Mouse (Mus musculus): ENCODE measurements around the gene Zfp420. TPM values are rescaled to one million over a fixed set of nuclear protein-coding genes. Genes with fewer than 3 reads are reported as not detected.

The Zfp420 gene
- polyA plus RNA-seq (2014; fragmentation: Illumina TruSeq; extraction: RNeasy Lipid Tissue Mini Kit (QIAGEN cat#74804)): 26.2 TPM

GRCm38 (mm10) chr7:29859532-29860517, at the start of gene Zfp420:
Zfp420 (plus strand) TSS chr7:29859979.

DNA sequence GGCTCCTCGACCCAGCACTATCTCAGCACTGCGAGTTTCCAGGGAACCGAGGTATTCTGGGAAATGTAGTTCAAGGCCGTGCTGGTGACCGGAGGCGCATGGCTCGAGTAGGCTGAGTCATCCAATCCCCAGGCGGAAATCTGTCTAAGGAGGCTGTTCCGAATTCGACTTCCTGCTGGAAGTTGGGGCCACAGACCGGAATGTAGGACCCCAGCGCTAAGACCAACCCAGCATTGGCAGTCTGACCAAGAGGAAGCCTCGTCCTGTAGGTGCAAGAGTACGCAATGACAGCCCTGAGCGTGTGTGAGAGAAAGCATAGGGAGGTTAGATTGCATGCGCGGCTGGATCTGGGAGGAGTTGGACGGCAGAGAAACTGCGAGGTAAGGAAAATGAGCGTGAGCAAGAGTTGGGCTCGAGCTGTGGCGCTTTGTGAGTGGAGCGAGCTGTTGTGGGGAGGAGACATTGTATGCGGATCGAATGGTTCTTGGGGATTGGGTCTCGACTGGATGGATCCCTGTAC, 43.8 kb upstream of the Zfp420 start, which contains the start of gene Zfp790:
Gene Zfp790 (plus strand): TSS at position 205 of the 520 bp plus-strand sequence.

GRCm38 (mm10) chr7:29853219-29853842, 6.4 kb upstream of the Zfp420 start, which contains the start of gene Zfp940:
Zfp940 (minus strand) TSS chr7:29853669.

DNA sequence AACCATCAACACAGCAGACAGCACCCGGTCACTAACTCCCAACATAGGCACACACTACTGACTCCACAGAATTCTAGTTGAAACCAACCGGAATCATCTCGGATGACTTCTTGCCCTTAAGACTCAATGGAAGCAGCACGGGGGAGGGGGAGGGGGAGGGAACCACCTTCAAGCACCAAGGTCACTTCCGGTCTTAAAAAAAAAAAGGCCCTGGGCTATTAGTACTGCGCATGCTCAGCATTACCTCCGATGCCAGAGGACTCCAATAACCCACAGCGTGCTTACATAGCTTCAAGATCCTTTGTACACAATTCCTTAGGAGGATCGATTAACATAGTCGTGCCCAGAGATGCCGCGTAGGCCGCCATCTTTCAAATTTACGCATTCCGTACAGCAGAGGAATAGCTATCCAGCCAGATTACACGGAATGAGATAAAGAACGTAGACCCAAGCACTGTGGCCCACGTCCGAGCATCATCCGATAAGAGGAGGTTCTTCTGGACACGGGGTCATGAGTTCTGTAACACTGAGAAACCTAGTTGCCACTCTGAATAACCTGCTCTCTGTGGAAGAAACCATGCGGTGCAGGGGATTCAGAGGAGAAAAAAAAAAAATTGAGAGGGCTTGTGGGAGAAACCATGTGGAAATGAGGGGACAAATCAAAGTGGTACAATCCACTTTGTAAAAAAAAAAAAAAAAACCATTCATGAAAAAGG, 46.3 kb downstream of the Zfp420 start, which contains the start of gene Zfp27:
Gene Zfp27 (minus strand): TSS at position 607 of the 716 bp plus-strand sequence.

GRCm38 (mm10) chr7:29908130-29908950, 48.6 kb downstream of the Zfp420 start, which contains the start of gene Zfp383:
Zfp383 (plus strand) TSS chr7:29908223.

Other genes starting within 250 kb of the Zfp420 start
- not detected for gene Catsperg2, start 132.9 kb upstream of the Zfp420 start, polyA plus RNA-seq (2014; fragmentation: Illumina TruSeq; extraction: RNeasy Lipid Tissue Mini Kit (QIAGEN cat#74804))
- gene Zfp84, start 91.4 kb upstream of the Zfp420 start, polyA plus RNA-seq (2014; fragmentation: Illumina TruSeq; extraction: RNeasy Lipid Tissue Mini Kit (QIAGEN cat#74804)): 19.2 TPM
- gene Zfp30, start 76.0 kb upstream of the Zfp420 start, polyA plus RNA-seq (2014; fragmentation: Illumina TruSeq; extraction: RNeasy Lipid Tissue Mini Kit (QIAGEN cat#74804)): 7.0 TPM
- 17.4 TPM for gene Zfp790, start 43.9 kb upstream of the Zfp420 start, polyA plus RNA-seq (2014; fragmentation: Illumina TruSeq; extraction: RNeasy Lipid Tissue Mini Kit (QIAGEN cat#74804))
- gene Zfp940, start 6.3 kb upstream of the Zfp420 start, polyA plus RNA-seq (2014; fragmentation: Illumina TruSeq; extraction: RNeasy Lipid Tissue Mini Kit (QIAGEN cat#74804)): 7.5 TPM
- gene Zfp27, start 46.6 kb downstream of the Zfp420 start, polyA plus RNA-seq (2014; fragmentation: Illumina TruSeq; extraction: RNeasy Lipid Tissue Mini Kit (QIAGEN cat#74804)): 7.4 TPM
- gene Zfp383, start 48.2 kb downstream of the Zfp420 start, polyA plus RNA-seq (2014; fragmentation: Illumina TruSeq; extraction: RNeasy Lipid Tissue Mini Kit (QIAGEN cat#74804)): 32.3 TPM
- 25.3 TPM for gene Zfp74, start 94.1 kb downstream of the Zfp420 start, polyA plus RNA-seq (2014; fragmentation: Illumina TruSeq; extraction: RNeasy Lipid Tissue Mini Kit (QIAGEN cat#74804))
- 11.6 TPM for gene Zfp568, start 124.0 kb downstream of the Zfp420 start, polyA plus RNA-seq (2014; fragmentation: Illumina TruSeq; extraction: RNeasy Lipid Tissue Mini Kit (QIAGEN cat#74804))
- gene Zfp14, start 191.4 kb downstream of the Zfp420 start, polyA plus RNA-seq (2014; fragmentation: Illumina TruSeq; extraction: RNeasy Lipid Tissue Mini Kit (QIAGEN cat#74804)): 8.8 TPM
- 5.9 TPM for gene Zfp82, start 212.9 kb downstream of the Zfp420 start, polyA plus RNA-seq (2014; fragmentation: Illumina TruSeq; extraction: RNeasy Lipid Tissue Mini Kit (QIAGEN cat#74804))
- not detected for gene Gm26920, start 230.4 kb downstream of the Zfp420 start, polyA plus RNA-seq (2014; fragmentation: Illumina TruSeq; extraction: RNeasy Lipid Tissue Mini Kit (QIAGEN cat#74804))
- 6.8 TPM for gene Zfp566, start 230.5 kb downstream of the Zfp420 start, polyA plus RNA-seq (2014; fragmentation: Illumina TruSeq; extraction: RNeasy Lipid Tissue Mini Kit (QIAGEN cat#74804))
- 289 TPM for gene Zfp260, start 234.8 kb downstream of the Zfp420 start, polyA plus RNA-seq (2014; fragmentation: Illumina TruSeq; extraction: RNeasy Lipid Tissue Mini Kit (QIAGEN cat#74804))